Mouse (Mus musculus) spleen, postnatal 4 days (tissue): Measurements from ENCODE around the gene H6pd.

ENCODE experiments used
- DNase-seq, 2 experiments: peaks; one replicate each; pipeline ENCODE4 v3.0.0; 2022; ENCODE audit warnings: low spot score in 2 of 2

H6pd gene

GRCm38 (mm10) chr4:149975291-149975690 lies 33.5 kb downstream of the H6pd start:
- no peak for DNase-seq

GRCm38 (mm10) chr4:149971393-149971792 lies 37.4 kb downstream of the H6pd start:
- DNase-seq, result no peak

- DNase-seq, result no peak
Observed at GRCm38 (mm10) chr4:149968526-149968925, 40.3 kb downstream of the H6pd start.

- DNase-seq, result no peak
Observed at GRCm38 (mm10) chr4:149966963-149967362, 41.9 kb downstream of the H6pd start.

DNA sequence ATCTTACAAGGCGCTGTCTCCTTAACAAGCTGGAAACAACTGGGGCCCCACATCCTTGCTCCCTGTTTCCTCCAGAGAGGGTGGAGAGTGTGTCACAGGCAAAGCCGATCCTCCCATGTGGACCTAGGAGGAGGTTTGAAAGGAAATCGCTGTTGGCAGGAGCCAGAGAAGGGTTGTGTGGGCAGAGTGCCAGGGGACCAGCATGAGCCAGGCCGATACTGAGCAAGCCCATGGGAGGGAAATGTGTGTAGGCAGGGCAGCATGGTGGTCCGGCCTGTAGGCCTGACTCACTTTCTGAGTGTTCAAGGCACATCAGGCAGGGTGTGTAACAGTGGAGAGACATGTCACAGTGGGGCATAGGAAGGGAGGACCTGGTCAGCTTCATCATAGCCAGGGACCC lies 42.6 kb downstream of the H6pd start:
- DNase-seq, result peak in 1 of 2 experiments; percentile 41

DNA sequence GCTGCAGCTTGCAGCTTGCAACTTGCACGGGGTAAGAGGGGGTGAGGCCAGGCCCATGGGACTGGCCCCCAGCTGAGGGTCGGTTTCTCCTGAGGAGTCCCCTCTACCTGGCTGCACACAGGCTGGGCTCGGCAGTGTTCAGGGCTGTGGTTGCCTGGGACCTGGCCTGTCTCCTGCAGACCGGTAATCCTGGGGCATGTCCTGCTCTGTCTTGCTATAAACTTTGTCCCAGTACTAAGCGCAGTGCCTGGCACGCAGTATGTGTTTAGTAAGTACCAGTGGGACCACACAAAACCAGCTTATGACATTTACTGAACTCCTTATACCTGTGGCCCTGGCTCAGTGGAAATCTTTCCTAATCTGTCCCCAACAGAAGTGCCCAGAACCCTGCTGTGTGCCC lies 43.2 kb downstream of the H6pd start:
- DNase-seq, result no peak

DNA sequence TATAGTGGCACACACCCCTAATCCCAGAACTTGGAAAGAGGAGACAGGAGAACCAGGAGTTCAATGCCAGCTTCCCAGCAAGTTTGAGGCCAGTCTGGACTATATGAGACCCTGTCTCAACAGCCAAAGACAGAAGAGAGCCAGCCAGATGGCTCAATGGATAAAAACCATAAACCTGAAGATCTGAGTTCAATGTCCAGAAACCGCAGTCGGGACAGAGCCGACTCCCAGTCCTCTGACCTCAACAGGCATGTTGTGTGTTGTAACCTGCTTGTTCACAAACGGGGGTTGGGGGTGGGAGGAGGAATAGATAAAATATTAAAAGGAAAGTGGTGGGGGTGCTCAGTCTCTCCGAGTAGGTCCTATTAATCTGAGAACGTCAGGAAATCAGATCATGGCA lies 43.6 kb downstream of the H6pd start:
- DNase-seq, result no peak

DNA sequence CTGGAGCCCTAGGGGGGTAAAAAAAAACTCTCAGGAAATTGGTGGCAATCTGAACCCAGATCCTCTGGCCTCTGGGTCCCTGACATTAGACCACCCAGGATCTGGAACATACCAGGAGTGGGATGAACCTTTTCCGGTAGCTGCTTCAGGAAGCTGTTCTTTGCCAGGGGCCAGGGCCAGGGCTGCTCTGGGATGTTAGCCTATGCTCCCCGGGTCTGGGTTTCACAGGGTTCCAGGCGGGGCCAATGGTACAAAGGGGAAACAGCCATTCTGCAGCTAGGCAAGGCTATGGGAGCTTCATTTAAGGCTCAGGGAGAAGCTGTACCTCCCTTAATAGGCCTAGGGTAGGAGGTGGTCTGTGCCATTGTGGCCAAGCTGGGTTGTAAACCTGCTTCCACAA lies 44.1 kb downstream of the H6pd start:
- DNase-seq, result no peak

DNA sequence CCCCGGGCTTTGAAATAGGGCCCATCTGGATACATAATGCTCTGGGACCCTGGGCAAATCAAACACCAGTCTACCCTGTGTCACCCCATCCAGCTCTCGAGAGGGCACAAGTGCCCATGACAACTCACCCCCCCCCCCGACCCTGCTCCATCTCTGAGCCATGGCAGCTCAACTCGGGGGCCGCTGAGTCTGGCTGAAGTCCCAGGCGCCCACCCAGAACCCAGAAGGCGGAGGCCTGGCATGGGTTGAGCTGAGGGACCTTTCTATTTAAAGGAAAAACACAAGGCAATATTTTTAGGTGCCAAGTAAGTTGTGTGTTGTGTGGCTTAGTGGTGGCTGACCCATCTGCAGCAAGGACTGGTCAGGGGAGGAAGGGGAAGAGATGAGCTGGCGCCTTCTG lies 44.5 kb downstream of the H6pd start:
- DNase-seq, result no peak

GRCm38 (mm10) chr4:149960391-149960790 lies 48.4 kb downstream of the H6pd start:
- no peak for DNase-seq

GRCm38 (mm10) chr4:149959816-149960215 lies 49.0 kb downstream of the H6pd start:
- no peak for DNase-seq

- DNase-seq, result peak; percentile 68 to 87
Observed at GRCm38 (mm10) chr4:149958566-149958965, 50.3 kb downstream of the H6pd start.

DNA sequence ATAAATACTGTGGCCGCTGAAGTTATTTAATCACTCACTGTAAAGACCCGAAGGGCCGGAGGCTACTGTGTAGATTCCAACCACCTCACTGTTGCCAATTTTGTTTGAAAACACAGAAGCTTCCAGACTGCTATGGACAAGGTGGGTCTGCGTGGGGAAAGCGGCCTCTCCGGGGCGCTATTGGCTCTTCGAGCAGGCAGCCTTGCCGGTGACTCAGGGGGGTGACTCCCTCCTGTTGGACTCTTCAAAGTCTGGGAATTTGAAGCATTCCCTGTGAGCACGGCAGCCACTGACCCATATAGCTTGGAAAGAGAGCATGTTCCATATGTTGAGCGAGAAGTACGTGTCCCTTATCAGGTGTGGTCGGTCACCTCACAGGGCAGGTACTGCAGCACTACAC lies 52.8 kb downstream of the H6pd start:
- DNase-seq, result no peak

GRCm38 (mm10) chr4:149955631-149956030 lies 53.2 kb downstream of the H6pd start:
- no peak for DNase-seq

DNA sequence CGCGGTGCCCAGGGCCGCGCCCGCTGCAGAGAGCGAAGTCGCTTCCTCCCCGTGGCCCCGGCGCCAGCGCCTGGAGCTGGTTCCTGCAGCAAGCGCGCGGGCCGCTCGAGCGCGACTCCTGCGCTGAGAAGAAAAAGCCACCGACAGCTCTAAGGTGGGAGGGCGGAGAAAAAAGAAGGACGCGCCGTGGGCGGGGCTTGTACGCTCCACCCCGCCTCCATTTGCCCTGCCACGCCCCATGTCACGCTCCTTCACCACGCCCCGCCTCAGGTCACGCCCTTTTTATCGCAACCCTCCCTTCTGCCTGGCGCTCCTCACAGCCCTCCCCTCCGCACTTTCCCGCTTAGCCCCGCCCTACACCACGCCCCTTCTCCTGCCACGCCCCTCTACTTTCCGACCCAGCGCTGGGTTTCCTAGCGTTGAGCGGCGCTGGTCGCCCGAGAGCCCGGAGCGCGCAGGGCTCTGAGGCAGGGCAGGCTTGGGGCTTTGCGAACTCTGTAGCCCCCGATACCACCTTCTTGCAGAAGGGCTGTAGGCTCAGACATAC lies 53.9 kb downstream of the H6pd start, which contains the start of gene Spsb1:
Spsb1 (minus strand) TSS at position 151 of the 547 bp plus-strand sequence.
- peak; percentile 97 to 98 for DNase-seq

- peak in 1 of 2 experiments; percentile 72 for DNase-seq
Observed at GRCm38 (mm10) chr4:149953621-149954481, 55.0 kb downstream of the H6pd start.

- no peak for DNase-seq
Observed at GRCm38 (mm10) chr4:149952201-149952600, 56.6 kb downstream of the H6pd start.

DNA sequence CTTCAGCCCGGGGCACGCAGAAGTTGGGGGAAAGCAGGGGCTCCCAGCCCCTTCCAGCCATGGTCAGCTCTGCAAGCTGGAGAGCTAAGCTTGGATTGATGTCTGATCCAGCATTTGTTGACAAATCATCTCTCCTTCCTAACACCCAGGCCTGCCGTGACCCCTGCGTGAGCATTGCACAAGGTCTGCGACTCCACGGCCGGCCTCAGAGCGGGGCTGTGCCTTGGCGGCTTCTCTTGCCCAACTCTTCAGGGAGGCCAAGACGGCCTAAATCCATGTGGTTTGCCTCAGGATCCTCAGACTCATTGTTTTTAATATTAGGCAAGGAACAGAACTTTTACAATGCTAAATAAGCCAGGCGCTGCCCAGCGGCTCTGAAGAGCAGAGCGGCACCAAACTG lies 57.6 kb downstream of the H6pd start:
- no peak for DNase-seq

DNA sequence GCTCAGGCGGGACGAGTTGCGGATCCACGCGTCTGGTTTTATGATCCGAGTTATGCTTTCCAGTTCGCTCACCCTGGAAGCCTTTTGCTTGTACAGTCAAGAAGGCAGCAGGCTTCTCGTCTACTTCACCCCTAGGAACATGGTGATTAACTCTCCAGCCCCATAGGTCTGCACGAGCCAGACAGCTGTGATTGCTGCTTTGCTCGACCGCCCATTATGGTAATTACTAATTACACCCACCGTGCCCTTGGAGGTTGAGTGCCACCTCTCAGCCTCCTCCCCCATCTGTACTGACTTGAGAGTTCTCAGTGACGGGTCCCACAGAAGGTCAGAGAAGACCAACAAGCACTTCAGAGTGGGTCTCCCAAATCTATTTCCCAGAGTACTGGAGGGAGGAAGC lies 59.1 kb downstream of the H6pd start:
- no peak for DNase-seq

DNA sequence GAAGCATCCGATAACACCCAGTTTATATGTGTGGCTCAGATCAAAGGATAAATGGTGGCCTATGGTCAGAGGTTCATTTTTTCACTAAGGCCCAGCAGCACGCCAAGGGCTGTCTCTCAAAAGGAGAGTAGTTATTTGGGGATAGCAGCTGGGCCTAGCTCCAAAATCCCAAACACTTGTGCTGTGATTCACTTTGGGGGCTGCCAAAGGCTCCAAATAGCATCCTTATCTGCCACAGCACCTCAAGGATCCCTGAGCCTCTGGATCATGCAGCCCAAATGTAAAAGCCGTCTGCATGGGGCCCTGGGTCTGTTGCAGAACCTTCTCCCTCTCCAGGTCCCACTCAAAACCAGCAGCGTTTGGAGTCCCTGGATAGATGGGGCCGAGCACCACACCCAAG lies 60.7 kb downstream of the H6pd start:
- no peak for DNase-seq

GRCm38 (mm10) chr4:149947396-149947795 lies 61.4 kb downstream of the H6pd start:
- DNase-seq, result no peak

DNA sequence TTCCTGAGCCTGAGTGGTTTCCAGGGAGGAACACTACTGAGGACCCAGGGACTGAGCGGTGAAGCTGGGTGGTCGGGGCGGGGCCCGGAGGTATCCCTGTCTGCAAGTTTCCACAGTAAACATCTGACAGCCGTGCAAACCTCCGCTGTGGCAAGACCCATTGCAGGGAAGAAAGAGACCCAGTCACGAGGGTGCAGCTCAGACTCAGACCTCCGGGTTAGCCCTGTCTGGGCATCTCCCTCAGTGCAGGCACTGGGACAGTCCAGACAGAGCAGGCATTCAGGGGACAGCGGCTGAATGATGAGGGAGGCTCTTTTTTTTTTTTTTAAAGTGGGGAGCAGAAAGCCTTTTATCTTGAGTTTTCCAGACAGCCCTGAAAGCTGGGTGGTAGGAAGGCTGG lies 63.6 kb downstream of the H6pd start:
- no peak for DNase-seq

DNA sequence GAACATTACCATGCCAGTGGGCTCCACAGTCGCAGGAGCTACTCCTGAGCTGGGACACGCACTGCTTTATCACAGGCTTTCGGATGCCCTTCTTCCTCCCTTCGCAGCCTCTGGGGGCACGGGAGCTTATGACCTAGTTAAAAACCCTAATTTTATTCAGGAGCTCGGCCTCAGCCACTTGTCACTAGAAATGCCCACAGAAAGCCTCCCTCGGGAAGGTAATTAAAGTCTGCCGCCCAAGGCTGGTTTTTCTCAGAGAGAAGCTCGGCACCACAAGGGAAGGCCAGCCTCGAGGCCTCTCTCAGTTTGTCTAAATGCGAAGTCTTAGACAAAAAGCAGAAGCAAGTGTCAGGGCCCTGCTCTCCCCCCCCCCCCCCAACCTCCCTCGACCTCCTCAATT lies 64.6 kb downstream of the H6pd start:
- DNase-seq, result no peak
